Mouse (Mus musculus) lung, postnatal 10 days (tissue): ENCODE results near the gene March9.

Experiments used
- DNase-seq: peaks from one replicate; pipeline ENCODE4 v3.0.0; 2021

The March9 gene

GRCm38 (mm10) chr10:127059968-127060916 lies at the start of gene March9:
Gene March9 (minus strand): TSS chr10:127060184.
- DNase-seq, result peak; percentile 80

GRCm38 (mm10) chr10:127108262-127108583 lies 48.2 kb upstream of the March9 start:
- DNase-seq, result no peak

GRCm38 (mm10) chr10:127107563-127108261 lies 47.7 kb upstream of the March9 start:
- no peak for DNase-seq

DNA sequence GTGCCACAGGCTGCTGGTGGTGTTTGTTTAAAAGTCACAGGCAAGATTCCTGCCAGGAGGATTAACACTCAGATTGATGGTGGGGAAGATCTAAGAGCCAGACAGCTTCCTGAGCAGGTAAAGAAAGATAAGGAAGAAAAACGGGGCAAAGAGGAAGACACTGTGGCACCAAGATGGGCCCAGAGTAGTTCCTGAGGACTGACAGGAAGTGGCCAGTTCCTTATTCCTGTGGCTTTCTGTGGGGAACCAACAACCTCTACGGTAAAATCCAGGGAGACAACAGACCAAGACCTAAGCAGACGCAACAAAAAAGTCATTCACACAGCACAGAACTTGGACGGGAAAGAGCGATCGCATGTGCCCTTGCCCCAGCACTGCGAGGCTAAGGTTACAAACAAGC lies 43.6 kb upstream of the March9 start:
- no peak for DNase-seq

- no peak for DNase-seq
Measured at GRCm38 (mm10) chr10:127101151-127101550, 41.2 kb upstream of the March9 start.

GRCm38 (mm10) chr10:127100414-127100813 lies 40.4 kb upstream of the March9 start:
- DNase-seq, result no peak

DNA sequence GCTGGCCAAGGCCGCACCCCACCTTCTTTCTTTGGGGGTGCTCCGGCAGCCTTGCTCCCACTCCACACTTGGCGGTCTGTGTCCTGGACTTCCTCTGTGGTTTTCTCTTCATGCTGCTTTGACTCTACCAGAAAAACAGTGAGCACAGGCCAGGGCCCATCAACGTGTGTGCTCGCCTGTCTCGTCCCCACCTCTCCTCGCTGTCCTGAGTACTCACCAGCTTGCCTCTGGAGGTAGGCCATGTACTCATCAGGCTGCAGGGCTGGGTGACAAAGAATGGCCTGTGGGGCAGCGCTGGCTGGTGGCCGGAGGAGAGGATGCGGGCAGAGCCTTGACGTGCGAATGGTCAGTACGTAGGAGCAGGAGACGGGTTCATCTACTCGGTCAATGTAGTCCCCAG lies 39.9 kb upstream of the March9 start:
- no peak for DNase-seq

GRCm38 (mm10) chr10:127099191-127099590 lies 39.2 kb upstream of the March9 start:
- DNase-seq, result no peak

DNA sequence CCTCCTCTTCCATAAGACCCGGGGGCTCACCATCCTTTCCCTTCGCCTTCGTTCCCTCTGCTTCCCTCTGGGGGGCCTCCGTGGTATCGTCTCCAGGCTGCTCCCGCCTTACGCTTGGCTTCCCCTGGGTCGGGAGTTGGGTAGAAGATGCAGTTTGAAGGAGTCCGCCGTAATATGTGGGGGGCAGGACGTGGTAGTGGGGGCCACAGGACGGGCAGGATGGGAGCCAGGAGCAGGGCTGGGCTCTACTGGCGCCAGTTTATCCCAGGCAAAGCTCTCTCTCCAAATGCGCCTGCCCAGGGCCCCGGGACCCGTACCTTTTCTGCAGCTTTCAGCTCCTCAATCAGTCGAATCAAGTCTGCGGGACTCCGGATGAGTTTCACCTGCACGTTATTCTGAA lies 38.5 kb upstream of the March9 start:
- no peak for DNase-seq

DNA sequence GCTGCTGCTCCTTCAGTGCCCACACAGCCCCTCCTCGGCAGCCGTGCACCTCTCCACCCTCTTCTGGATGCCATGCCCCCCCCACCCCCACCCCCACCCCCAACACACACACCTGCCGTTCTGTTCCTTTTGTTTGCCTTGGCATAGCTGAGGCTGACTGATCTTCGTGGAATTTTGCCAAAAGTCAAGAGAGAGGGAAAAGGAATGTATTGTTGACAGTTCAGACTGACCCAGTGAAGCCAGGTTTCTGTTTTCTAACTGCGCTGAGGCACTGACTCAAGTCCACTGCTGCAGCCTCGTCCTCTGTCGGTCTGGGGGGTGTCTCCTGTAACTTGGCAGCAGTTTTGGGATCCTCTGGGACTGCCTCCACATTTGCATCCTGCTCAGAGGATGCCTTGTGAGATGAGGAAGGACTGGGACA lies 34.4 kb upstream of the March9 start:
- DNase-seq, result peak; percentile 68

DNA sequence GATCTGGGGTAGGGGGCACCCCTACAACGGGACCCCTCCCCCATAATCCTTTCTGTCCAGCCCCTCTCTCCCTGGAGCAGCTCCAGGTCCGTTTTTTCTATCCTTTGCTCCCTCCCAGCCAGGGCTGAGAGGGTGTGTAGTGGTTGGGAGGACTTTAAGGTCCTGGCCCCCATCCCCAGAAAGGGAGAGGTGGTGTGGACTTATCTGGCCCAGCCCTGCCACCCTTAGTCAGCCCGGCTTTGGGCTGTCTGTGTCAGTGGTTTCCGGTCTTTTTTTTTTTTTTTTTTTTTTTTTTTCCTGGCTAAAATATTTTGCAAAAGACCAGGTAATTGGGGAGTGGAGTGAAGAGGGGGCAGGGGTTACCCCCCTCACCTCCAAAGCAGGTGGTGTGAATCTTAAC lies 32.8 kb upstream of the March9 start:
- no peak for DNase-seq

DNA sequence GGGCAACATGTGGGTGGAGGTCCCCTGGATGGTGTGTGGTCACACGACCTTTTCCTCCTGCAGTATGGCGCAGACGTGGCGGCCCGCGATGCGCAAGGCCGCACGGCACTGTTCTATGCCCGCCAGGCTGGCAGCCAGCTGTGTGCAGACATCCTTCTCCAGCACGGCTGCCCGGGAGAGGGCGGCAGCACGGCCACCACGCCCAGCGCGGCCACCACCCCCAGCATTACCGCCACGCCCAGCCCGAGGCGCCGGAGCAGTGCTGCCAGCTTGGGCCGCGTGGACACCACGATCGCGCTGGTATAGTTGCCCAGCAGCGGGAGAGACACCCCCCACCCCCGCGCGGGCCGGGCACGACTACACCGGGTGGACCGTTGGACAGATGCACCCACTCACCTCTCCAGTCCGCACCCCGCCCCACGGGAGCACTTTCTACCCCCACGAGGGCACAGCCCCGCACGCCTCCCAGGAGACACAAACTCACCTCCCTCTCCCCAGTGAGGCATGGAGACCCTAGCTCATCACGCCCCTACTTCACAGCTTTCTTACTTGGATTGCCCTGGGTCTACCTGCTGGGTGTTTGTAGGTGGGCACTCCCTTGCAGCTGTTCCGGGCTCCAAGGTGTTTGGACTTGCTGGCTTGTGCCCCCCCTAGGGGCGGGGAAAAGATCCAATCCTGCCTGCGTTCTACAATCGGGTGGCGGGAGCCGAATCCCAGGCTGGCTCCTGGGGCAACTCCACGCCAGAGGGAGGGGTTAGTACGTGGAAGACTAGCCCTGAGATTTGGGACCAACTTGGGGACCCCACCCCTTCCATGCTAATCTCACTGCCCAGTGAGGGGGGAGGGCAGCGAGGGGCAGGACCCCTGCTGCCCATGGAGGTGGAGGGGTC lies 31.8 kb upstream of the March9 start:
- peak; percentile 56 for DNase-seq

DNA sequence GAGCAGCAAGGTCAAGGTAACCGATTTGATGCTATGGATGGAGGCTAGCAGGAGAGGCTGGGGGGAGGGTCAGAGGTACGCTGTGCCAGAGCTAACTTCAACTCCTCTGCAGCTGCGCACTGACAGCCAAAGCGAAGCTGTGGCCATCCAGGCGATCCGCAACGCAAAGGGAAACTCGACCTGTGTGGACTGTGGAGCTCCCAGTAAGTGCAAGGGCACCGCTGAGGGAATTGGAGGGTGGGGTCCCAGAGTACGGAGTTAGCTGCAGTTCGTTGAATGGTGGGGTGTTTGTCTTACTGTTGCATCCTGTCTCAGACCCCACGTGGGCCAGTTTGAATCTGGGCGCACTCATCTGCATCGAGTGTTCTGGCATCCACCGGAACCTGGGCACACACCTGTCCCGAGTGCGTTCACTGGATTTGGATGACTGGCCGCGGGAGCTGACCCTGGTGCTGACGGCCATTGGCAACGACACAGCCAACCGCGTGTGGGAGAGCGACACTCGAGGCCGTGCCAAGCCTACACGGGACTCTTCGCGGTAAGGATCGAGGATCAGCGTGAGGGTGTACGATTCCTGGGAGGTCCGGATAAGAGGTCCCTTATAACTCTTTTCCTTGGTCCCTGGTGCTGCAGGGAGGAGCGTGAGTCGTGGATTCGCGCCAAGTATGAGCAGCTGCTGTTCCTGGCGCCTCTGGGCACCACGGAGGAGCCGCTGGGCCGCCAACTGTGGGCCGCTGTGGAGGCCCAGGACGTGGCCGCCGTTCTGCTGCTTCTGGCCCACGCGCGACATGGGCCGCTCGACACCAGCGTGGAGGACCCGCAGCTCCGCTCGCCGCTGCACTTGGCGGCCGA lies 30.8 kb upstream of the March9 start:
- peak; percentile 75 for DNase-seq

DNA sequence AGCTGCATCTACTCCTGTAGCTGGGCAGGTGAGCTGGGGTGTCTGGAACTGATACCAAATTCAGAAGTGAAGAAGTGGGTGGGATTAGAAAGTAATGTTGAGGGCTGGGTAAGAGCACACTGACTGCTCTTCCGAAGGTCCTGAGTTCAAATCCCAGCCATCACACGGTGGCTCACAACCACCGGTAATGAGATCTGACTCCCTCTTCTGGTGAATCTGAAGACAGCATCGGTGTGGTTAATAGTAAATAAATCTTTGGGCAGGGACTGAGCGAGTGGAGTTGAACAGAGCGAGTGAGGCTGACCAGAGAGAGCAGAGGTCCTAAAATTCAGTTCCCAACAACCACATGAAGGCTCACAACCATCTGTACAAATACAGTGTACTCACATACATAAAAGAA lies 25.6 kb upstream of the March9 start:
- DNase-seq, result no peak

GRCm38 (mm10) chr10:127085052-127085451 lies 25.1 kb upstream of the March9 start:
- DNase-seq, result no peak

- no peak for DNase-seq
Measured at GRCm38 (mm10) chr10:127083915-127084306, 23.9 kb upstream of the March9 start.

DNA sequence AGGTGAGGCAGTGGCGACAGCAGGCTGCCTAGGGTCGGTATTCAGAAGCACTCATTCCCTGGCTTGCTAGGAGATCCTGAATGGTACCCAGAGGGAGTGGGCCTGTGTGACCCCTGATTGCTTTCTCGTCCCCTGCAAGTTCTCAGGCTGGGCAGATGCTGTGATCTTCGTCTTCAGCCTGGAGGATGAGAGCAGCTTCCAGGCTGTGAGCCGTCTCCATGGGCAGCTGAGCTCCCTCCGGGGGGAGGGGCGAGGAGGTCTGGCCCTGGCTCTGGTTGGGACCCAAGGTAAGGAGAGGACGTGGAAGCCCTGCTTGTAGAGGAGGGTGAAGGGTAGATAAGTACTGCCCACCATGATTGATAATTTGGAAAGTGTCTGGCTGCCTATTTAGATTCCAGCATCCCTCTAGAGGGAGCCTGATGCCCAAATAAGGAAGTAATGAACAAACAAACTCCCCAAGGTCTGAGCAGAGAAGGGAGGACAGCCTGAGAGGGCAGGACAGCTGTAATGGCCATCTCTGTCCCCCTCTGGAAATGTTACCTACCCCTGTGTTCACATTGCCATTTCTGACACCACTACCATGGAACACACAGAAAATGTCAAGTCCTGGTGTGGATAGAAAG lies 23.4 kb upstream of the March9 start:
- no peak for DNase-seq

DNA sequence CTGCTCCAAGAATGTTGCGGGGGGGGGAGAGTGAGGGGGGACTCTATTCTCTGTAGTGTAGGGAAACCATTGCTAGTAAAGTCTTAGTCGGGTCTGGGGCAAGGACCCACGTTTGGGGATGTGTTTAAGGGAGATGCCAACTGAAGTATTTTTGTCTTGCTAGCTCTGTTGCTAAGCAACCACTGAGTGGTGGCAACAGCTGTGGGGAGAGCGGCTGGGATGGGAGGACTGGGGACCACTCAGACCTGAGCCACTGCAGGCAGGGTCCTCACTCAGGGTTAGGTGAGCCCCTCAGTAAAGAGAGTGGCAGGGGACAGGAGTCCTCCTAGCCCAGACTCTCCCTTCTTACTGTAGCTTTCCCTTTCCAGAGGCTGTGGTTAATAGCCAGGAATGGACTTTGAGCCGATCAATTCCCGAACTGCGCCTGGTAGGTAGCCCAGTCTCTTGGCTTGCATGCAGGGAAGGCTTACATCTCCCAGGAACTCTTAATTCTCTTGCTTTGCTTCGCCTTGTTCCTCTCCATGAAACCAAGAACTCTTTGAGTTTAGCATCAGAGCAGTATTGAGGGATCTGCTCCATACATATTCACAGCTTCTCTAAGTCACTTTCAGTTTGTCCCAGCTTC lies 22.1 kb upstream of the March9 start:
- DNase-seq, result no peak

DNA sequence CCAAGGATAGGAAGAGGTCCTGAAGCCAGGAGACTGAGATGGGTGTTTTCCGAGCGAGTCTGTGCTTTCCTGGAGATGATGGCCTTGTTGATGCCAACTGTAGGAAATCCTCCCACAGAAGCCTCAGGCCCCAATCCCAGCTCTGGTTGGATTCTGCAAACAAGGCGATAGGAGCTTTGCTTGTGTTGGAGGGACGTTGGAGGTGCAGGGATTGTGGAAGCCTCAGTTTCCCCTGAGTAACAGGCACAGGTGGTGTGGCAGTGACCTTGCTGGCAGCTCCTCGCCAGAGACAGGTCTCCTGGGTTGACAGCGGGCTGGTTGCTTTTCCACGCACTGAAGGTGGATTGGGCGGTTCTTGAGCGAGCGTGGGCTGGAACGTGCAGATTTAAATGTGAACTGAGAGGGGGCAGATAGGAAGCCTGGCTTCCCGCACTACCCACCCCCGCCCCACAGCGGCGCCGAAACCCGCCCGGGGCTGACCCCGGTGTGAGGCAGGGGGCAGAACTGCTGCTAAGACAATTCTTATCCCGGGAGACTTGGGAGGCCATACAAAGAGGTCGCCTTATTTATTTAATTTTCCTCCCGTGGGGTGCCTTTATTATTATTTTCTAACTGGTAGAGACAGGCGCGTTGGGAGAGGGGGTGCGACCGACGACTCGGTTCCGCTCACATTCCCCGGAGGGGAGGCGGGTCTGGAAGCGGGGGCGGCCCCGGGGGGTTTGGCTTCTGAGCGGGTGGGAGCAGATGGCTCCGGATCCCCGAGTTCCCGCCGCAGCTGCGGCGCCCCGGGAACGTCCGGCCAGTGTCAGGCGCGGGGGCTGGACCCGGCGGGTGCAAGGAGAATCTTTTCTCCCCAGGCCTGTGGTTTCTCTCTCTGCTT lies 21.2 kb upstream of the March9 start:
- DNase-seq, result no peak
